Mouse (Mus musculus) forebrain, embryonic 13.5 days (tissue): ENCODE results near the gene Klhdc2. TPM values are rescaled to one million over a fixed set of nuclear protein-coding genes. Genes with fewer than 3 reads are reported as not detected.
A peak's percentile ranks its signal among the peaks of the same experiment; 100 is the strongest.

ENCODE experiments used
- ATAC-seq: fragments of 200-750 bp; cut with Nextera tagmentation; 2 replicates; pipeline ENCODE4 v1.8.0; 2017
- H3K27ac ChIP-seq: fragments of 300-500 bp; sonication (generic); 2 replicates; pipeline ENCODE4 v1.5.1; 2015; ENCODE audit warnings: inconsistent platforms, mild to moderate bottlenecking, moderate library complexity
- H3K27me3 ChIP-seq: fragments of 300-500 bp; sonication (generic); 2 replicates; pipeline ENCODE4 v1.6.1; 2015; ENCODE audit warnings: mild to moderate bottlenecking, inconsistent platforms
- H3K36me3 ChIP-seq: fragments of 300-500 bp; sonication (generic); 2 replicates; pipeline ENCODE4 v1.6.1; 2015; ENCODE audit warnings: mild to moderate bottlenecking, inconsistent platforms; ENCODE audit not compliant: poor library complexity, severe bottlenecking
- H3K4me1 ChIP-seq: fragments of 300-500 bp; sonication (generic); 2 replicates; pipeline ENCODE4 v1.6.1; 2015; ENCODE audit warnings: inconsistent platforms
- H3K4me2 ChIP-seq: fragments of 300-500 bp; sonication (generic); 2 replicates; pipeline ENCODE4 v1.6.1; 2015; ENCODE audit warnings: inconsistent platforms, mild to moderate bottlenecking, moderate library complexity
- H3K4me3 ChIP-seq: fragments of 300-500 bp; sonication (generic); 2 replicates; pipeline ENCODE4 v1.5.1; 2015; ENCODE audit warnings: mild to moderate bottlenecking, inconsistent platforms
- H3K9ac ChIP-seq: fragments of 300-500 bp; sonication (generic); 2 replicates; pipeline ENCODE4 v1.6.1; 2015; ENCODE audit warnings: mild to moderate bottlenecking, inconsistent platforms
- H3K9me3 ChIP-seq: fragments of 300-500 bp; sonication (generic); replicated peaks from 2 replicates; pipeline ENCODE4 v1.6.1; 2016; ENCODE audit warnings: inconsistent platforms
- WGBS: fragments of 180-500 bp; shearing (Covaris S2); methylation state at CpG from one replicate; pipeline ENCODE4 v1.1.7; 2015; 5-methylcytosine and 5-hydroxymethylcytosine counted together
- polyA plus RNA-seq: library from polyadenylated mRNA; unstranded; fragments of >200 nt; fragmentation: Nextera tagmentation; extraction: Ambion mirVana; gene quantifications from 2 replicates; pipeline ENCODE4 v1.2.1, GENCODE M21; 2015

Gene Klhdc2
- 264 and 267 TPM in 2 replicates for polyA plus RNA-seq

DNA sequence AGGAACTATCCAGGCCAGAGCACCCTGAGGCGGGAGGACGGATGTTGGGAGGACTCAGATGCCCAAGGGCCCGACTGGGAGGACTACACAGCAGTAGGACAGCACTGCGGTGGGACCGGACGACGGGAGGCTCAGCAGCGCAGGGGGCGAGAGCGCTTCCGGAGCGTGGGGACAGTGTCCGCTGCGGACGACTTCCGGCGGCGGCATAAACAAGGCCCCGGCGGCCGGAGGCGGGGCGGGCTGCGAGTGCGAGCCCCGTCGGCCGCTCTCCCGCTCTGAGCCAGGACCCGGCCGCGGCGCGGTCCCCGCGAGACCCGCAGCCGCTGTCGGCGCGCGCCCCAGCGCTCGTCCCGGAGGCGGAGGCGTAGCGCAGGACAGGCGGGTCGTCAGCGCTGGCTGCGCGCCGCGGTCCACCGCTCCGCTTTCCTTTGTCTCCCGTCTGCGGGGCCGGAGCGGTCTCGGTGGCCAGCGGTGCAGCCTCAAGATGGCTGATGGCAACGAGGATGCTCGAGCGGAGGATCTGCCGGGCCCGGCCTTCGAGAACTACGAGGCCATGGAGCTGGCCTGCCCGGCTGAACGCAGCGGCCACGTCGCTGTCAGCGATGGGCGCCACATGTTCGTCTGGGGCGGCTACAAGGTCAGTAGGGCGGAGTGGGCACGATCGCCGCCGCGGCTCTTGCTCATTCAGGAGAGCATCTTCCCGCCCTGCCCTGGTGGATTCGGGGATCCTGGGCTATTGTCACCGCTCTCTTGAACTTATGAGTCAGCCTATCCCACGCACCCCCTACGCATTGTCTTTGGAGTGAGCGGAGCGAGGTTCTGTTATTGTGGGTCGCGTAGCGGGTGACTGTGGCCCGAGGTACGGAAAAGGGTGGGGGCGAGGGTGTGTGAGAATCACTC lies at the start of gene Klhdc2:
TSS of gene Klhdc2 (plus strand) at position 171 of the 900 bp plus-strand sequence.
- ATAC-seq, result peak; percentile 97
- Histone ChIP-seq H3K27me3 (no peaks in the 10 kb centered on the region), H3K27ac (peak within 1 kb of the TSS; percentile 97), H3K9me3 (no peaks in the 10 kb centered on the region), H3K4me1 (peaks cover 29% of the 10 kb centered on the region), H3K4me2 (peak within 1 kb of the TSS; percentile 76), H3K9ac (peak within 1 kb of the TSS; percentile 98), H3K4me3 (peak within 1 kb of the TSS; percentile 96), H3K36me3 (peaks cover 30% of the 10 kb centered on the region)
- under 1% methylated on average over 97 of the region's 98 CpGs for WGBS

DNA sequence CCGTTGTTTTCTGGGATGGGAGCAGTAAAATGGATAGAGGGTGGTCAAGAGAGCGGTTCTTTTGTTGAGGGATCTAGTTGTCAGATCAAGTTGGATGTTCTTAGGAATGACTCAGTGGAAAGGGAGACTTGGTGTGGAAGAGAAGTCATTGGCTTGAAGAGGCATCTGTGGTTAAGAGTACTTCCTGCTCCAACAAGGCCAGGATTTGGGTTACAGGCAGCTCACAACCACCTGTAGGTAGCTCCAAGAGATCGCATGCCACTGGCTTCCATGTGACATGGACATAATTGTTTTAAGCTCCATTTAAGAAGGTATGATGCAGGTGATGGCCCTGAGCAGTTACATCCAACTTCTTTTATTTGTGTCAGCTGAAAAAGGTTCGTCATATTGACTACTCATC lies 46.7 kb upstream of the Klhdc2 start:
- no peaks in the 10 kb centered on the region for H3K9me3 ChIP-seq
- H3K27ac ChIP-seq, result no peak overlapping the region
- no peak overlapping the region for H3K4me2 ChIP-seq
- H3K9ac ChIP-seq, result no peak overlapping the region
- ATAC-seq, result no peak
- 87% methylated on average over 4 of the region's 4 CpGs for WGBS
- no peaks in the 10 kb centered on the region for H3K36me3 ChIP-seq
- no peaks in the 10 kb centered on the region for H3K27me3 ChIP-seq
- H3K4me3 ChIP-seq, result no peak overlapping the region
- H3K4me1 ChIP-seq, result no peaks in the 10 kb centered on the region

DNA sequence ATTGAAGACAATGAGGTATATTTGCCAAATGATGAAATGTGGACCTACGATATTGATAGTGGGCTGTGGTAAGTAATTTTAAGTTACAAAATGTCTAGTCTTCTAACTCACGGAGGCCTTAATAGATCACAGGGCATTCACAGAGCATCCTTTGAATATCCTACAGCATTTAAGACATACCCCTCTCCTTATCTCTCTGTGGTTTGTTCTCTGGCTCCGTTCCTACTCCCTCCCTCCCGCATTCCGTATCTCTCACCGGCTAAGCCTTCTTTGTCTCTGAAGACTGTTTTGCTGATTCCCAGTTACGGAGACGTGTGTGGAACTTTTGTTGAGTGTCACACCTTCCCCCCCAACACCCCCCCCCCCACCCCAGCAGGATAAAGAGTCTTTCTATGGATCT lies 45.7 kb upstream of the Klhdc2 start:
- H3K9me3 ChIP-seq, result no peaks in the 10 kb centered on the region
- H3K9ac ChIP-seq, result no peak overlapping the region
- 80% methylated on average over 8 of the region's 8 CpGs for WGBS
- H3K4me2 ChIP-seq, result no peak overlapping the region
- no peak overlapping the region for H3K4me3 ChIP-seq
- no peaks in the 10 kb centered on the region for H3K36me3 ChIP-seq
- H3K27ac ChIP-seq, result no peak overlapping the region
- no peaks in the 10 kb centered on the region for H3K4me1 ChIP-seq
- ATAC-seq, result no peak
- H3K27me3 ChIP-seq, result no peaks in the 10 kb centered on the region

DNA sequence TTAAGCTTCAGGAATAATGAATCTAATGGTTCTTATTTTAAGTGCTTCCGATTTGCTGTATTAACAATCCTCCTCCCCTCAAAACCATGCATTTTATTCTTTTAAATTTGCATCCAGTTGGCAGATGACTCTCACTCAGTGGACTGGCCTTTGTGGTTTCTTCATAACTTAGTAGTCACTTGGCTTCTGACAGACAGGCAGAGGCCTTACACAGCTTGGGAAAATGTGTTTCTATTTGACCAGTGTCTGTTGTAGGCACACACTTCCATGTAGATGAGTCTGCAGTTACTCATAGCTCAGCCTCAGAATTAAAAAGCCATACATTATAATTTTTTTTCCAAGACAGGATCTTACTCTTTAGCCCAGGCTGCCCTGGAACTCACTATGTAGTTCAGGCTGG lies 42.7 kb upstream of the Klhdc2 start:
- Histone ChIP-seq H3K9me3 (no peaks in the 10 kb centered on the region), H3K4me1 (no peaks in the 10 kb centered on the region), H3K4me3 (no peak overlapping the region), H3K27ac (no peak overlapping the region), H3K27me3 (no peaks in the 10 kb centered on the region), H3K36me3 (no peaks in the 10 kb centered on the region), H3K4me2 (no peak overlapping the region), H3K9ac (no peak overlapping the region)
- 88% methylated on average over 1 of the region's 1 CpGs for WGBS
- no peak for ATAC-seq

DNA sequence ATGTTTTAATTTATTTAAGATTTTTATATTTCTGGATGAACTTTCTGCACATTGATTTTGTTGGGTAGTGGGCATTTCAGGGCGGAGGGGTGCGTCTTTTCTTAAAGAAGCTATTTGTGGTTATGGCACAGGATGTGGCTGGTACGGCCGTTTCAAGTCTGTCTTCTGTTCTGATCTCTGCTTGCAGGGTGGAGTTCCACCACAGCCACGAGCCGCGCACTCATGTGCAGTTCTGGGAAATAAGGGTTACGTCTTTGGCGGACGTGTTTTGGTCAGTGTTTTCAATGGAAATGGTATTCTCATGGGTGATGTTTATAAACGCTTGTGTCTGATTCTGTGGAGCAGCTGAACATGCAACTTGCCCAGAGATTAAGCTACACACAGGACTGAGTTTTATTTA lies 38.6 kb upstream of the Klhdc2 start:
- Histone ChIP-seq H3K4me2 (no peak overlapping the region), H3K4me3 (no peak overlapping the region), H3K9ac (no peak overlapping the region), H3K27me3 (no peaks in the 10 kb centered on the region), H3K27ac (no peak overlapping the region), H3K36me3 (no peaks in the 10 kb centered on the region), H3K9me3 (no peaks in the 10 kb centered on the region), H3K4me1 (no peaks in the 10 kb centered on the region)
- WGBS, result 87% methylated on average over 11 of the region's 11 CpGs
- no peak for ATAC-seq

DNA sequence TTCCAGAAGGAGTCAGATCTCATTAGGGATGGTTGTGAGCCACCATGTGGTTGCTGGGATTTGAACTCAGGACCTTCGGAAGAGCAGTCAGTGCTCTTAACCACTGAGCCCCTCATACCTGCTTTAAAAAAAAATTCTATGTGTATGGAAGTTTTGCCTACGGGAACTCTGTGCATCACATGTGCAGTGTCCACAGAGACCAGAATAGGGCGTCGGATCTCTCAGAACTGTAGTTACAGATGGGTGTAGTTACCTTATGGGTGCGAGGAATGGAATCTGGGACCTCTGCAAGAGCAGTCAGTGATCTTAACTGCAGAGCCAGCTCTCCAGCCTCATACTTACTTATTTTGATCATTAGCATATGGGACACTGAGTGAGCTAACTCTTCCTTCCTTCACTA lies 34.2 kb upstream of the Klhdc2 start:
- ATAC-seq, result no peak
- Histone ChIP-seq H3K36me3 (no peaks in the 10 kb centered on the region), H3K27ac (no peak overlapping the region), H3K9me3 (no peaks in the 10 kb centered on the region), H3K4me2 (no peak overlapping the region), H3K4me1 (no peaks in the 10 kb centered on the region), H3K4me3 (no peak overlapping the region), H3K27me3 (no peaks in the 10 kb centered on the region), H3K9ac (no peak overlapping the region)
- 94% methylated on average over 5 of the region's 5 CpGs for WGBS

DNA sequence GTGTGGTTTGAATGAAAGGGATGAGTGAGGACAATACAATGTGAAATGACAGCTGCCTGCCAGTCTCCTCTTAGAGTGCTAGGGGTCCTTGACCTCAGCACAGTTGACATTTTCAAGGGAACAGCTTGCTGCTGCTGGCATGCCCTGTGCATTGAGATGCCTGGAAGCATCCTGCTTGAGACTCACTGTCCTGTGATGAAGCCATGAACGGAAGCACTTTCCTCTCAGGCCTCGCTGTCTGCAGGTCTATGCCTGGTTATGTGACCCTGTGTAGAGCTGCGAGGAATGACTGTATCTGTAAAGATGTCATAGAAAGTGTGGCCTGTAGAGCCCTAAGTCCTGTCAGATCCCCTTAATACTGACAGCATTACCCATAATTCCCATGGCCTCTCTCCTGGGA lies 31.4 kb upstream of the Klhdc2 start:
- Histone ChIP-seq H3K4me2 (no peak overlapping the region), H3K4me1 (no peaks in the 10 kb centered on the region), H3K9me3 (no peaks in the 10 kb centered on the region), H3K36me3 (no peaks in the 10 kb centered on the region), H3K27ac (no peak overlapping the region), H3K4me3 (no peak overlapping the region), H3K9ac (no peak overlapping the region), H3K27me3 (no peaks in the 10 kb centered on the region)
- WGBS, result 97% methylated on average over 3 of the region's 3 CpGs
- no peak for ATAC-seq

DNA sequence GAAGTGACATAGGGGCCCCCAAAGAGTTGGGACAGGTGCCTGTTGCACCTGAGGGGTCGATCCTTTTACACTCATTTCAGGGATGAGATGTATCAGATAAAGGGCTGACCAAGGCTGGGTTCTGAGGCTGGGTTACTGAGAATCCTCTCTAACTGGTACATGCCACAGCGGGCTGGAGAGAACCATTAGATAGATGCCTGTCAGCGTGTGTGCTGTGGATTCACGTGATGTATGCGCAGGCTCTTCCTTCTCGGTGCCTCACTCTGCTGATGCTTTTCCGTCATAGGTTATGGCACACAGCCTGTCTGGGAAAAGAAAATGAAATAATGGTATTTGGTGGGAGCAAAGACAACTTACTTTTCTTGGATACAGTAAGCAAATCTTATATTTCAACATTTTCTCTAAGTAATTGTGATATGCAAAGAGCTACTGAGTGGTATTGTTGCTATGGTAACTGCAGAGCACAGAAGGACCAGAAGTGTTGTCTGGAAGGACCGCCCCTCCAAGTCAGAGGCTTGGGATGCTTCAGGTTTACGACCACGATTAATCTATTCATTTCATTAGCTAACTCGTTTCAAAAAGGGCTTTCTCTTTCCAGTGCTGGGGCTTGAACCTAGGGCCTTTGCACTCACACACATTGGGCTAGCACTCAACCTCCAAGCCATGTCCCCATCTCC lies 28.4 kb upstream of the Klhdc2 start:
- Histone ChIP-seq H3K36me3 (no peaks in the 10 kb centered on the region), H3K27me3 (no peaks in the 10 kb centered on the region), H3K4me1 (no peaks in the 10 kb centered on the region), H3K9ac (no peak overlapping the region), H3K4me3 (no peak overlapping the region), H3K9me3 (no peaks in the 10 kb centered on the region), H3K27ac (no peak overlapping the region), H3K4me2 (no peak overlapping the region)
- 73% methylated on average over 11 of the region's 11 CpGs for WGBS
- ATAC-seq, result no peak

DNA sequence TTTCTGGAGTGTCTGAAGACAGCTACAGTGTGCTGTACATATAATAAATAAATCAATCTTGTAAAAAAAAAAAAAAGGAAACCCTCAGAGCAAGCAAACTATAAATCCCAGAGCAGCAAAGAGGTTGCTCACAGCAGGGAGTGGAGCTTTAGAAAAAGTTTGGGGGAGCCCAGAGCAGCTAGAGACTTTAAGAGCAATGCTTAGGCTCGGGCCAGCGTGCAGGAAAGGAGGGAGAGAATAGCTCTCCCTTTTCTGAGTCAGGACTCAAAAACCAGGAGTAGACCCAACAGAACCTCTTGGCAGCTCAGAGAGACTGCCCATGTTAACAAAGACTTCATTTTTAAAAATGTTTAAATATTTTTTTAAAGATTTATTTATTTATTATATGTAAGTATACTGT lies 27.5 kb upstream of the Klhdc2 start:
- Histone ChIP-seq H3K9me3 (no peaks in the 10 kb centered on the region), H3K36me3 (no peaks in the 10 kb centered on the region), H3K27ac (no peak overlapping the region), H3K4me3 (no peak overlapping the region), H3K4me2 (no peak overlapping the region), H3K4me1 (no peaks in the 10 kb centered on the region), H3K9ac (no peak overlapping the region), H3K27me3 (no peaks in the 10 kb centered on the region)
- 65% methylated on average over 2 of the region's 2 CpGs for WGBS
- no peak for ATAC-seq

DNA sequence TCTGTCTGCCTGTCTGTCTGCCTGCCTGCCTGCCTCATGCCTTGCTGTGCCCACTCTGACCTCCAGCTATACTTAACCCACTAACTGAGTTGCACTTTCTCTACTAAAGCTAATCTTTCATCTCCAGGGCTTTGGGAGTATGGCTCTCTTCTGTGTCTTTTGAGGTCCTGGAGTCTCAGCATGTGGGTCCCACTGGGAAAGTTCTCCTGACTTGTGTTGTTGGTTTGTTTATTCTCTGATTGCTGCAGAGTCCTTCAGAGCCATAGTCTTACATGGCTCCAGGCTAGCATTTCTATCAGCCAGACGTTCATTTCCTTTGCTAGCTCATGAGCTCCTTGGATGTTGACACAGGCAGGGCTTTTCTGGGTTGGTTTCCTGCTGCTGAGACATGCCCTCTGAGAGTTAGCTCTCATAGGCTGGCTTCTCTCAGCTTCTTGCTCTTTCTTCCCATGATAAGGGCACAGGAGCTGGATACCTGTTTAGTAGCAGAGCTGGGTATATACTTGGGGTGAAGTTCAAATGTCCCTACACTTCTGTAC lies 16.5 kb upstream of the Klhdc2 start:
- 70% methylated on average over 1 of the region's 1 CpGs for WGBS

DNA sequence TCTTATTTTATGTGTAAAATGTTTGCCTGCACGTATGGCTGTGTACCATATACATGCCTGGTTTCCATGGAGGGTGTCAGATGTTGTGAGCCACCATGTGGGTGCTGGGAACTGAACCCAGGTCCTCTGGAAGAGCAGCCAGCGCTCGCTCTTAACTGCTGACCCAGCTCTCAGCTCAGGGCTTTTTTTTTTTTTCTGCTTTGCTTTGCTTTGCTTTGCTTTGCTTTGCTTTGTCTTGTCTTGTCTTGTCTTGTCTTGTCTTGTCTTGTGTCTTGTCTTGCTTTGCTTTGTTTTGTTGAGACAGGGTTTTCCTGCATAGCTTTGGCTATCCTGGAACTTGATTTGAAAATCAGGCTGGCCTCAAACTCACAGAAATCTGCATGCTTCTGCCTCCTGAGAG lies 15.6 kb upstream of the Klhdc2 start:
- H3K4me1 ChIP-seq, result no peaks in the 10 kb centered on the region
- 94% methylated on average over 3 of the region's 3 CpGs for WGBS
- no peak overlapping the region for H3K27ac ChIP-seq
- H3K36me3 ChIP-seq, result no peaks in the 10 kb centered on the region
- no peak for ATAC-seq
- H3K9ac ChIP-seq, result no peak overlapping the region
- H3K4me2 ChIP-seq, result no peak overlapping the region
- H3K9me3 ChIP-seq, result no peaks in the 10 kb centered on the region
- no peak overlapping the region for H3K4me3 ChIP-seq
- H3K27me3 ChIP-seq, result no peaks in the 10 kb centered on the region

More for the DNA sequence above, 16.5 kb upstream of the Klhdc2 start:
- Histone ChIP-seq H3K4me2 (no peak overlapping the region), H3K9me3 (no peaks in the 10 kb centered on the region), H3K4me1 (no peaks in the 10 kb centered on the region), H3K36me3 (no peaks in the 10 kb centered on the region), H3K27me3 (no peaks in the 10 kb centered on the region), H3K4me3 (no peak overlapping the region), H3K9ac (no peak overlapping the region), H3K27ac (no peak overlapping the region)
- ATAC-seq, result no peak

DNA sequence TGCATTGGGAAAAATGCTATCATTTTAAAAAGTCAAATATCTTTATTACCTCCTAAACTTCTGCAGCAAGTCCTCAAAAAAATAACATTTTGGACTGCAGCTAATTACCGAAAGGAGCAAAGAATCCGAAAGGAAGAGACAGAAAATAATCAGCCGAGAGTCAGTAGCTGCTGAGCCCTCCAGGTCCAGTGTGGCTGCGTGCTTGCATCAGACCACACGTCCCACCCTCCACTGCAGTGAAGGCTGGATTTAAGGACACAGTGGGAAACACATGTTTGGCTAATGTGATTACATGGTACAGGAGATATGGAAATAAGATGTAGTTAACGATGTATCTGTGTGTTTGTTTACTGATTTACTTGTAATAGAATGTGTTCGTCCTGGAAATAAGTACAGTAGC lies 13.3 kb upstream of the Klhdc2 start:
- H3K27me3 ChIP-seq, result no peaks in the 10 kb centered on the region
- H3K4me3 ChIP-seq, result no peak overlapping the region
- no peaks in the 10 kb centered on the region for H3K9me3 ChIP-seq
- H3K4me1 ChIP-seq, result no peaks in the 10 kb centered on the region
- H3K4me2 ChIP-seq, result no peak overlapping the region
- H3K9ac ChIP-seq, result no peak overlapping the region
- 86% methylated on average over 7 of the region's 7 CpGs for WGBS
- no peak overlapping the region for H3K27ac ChIP-seq
- ATAC-seq, result no peak
- no peaks in the 10 kb centered on the region for H3K36me3 ChIP-seq
